Mouse (Mus musculus) heart, adult 2 months (tissue): Measurements from ENCODE around the gene H2-K1. TPM values are rescaled to one million over a fixed set of nuclear protein-coding genes. Genes with fewer than 3 reads are reported as not detected.
"Not testable (repeated sequence)": the region's sequence is repeated elsewhere in the genome, so short reads cannot be mapped to it uniquely, and the experiment has no call there.

ENCODE experiments used
- DNase-seq, 2 experiments: peaks; one replicate each; pipeline ENCODE4 v3.0.0; 2021
- H3K27ac ChIP-seq: fragments of 200-600 bp; 2 replicates; pipeline ENCODE4 v1.8.1; 2022
- H3K27me3 ChIP-seq: fragments of 200-500 bp; 2 replicates; pipeline ENCODE4 v1.6.1; 2012; ENCODE audit warnings: mild to moderate bottlenecking, low read length, inconsistent platforms, mixed read lengths; ENCODE audit not compliant: control insufficient read depth, insufficient read depth
- H3K36me3 ChIP-seq: fragments of 200-500 bp; 2 replicates; pipeline ENCODE4 v1.6.1; 2012; ENCODE audit warnings: low read length, inconsistent platforms; ENCODE audit not compliant: control insufficient read depth, insufficient read depth
- H3K4me1 ChIP-seq: fragments of 200-500 bp; 2 replicates; pipeline ENCODE4 v1.6.1; 2011; ENCODE audit warnings: low read length; ENCODE audit not compliant: control insufficient read depth, insufficient read depth
- H3K4me3 ChIP-seq: fragments of 200-600 bp; 2 replicates; pipeline ENCODE4 v1.8.1; 2022
- H3K79me2 ChIP-seq: fragments of 200-500 bp; replicated peaks from 2 replicates; pipeline ENCODE4 v1.6.1; 2012; ENCODE audit warnings: mild to moderate bottlenecking, inconsistent platforms, low read length, moderate library complexity, mixed read lengths; ENCODE audit not compliant: control insufficient read depth, insufficient read depth
- H3K9ac ChIP-seq: fragments of 200-500 bp; 2 replicates; pipeline ENCODE4 v1.6.1; 2012; ENCODE audit warnings: low read depth, mild to moderate bottlenecking, control low read depth, inconsistent platforms, low read length, mixed read lengths
- CTCF ChIP-seq: fragments of 200-600 bp; IDR thresholded peaks from 2 replicates; pipeline ENCODE4 v1.8.1; 2022; ENCODE audit warnings: antibody characterized with exemption, mild to moderate bottlenecking, moderate library complexity
- EP300 ChIP-seq: fragments of 200-500 bp; IDR thresholded peaks from 2 replicates; pipeline ENCODE4 v1.6.1; 2011; ENCODE audit warnings: low read depth, low read length, control low read depth; ENCODE audit not compliant: insufficient read depth
- POLR2A ChIP-seq: fragments of 200-500 bp; IDR thresholded peaks from 2 replicates; pipeline ENCODE4 v1.6.1; 2011; ENCODE audit warnings: mild to moderate bottlenecking, low read depth, low read length, control low read depth; ENCODE audit not compliant: insufficient read depth
- WGBS: fragments of 180-500 bp; shearing (Covaris S2); methylation state at CpG from one replicate; pipeline ENCODE4 v1.1.7; 2018; 5-methylcytosine and 5-hydroxymethylcytosine counted together
- intact Hi-C: fragments of 180-260 bp; cut with DNase I; formaldehyde crosslinking; loops from one replicate; pipeline ENCODE4 v1.15.1; 2025
- polyA plus RNA-seq: library from polyadenylated mRNA; depleted of rRNA; stranded (reverse); fragments of >200 nt; gene quantifications from 2 replicates; pipeline ENCODE4 v1.2.3, GENCODE M21; 2012
- total RNA-seq, 2 experiments: library from RNA; stranded (reverse); gene quantifications; 2 replicates each; pipeline ENCODE4 v1.2.3; 2021

Gene H2-K1
- total and polyA plus RNA-seq, 3 experiments, result 103 to 1,075 (median 117) TPM

DNA sequence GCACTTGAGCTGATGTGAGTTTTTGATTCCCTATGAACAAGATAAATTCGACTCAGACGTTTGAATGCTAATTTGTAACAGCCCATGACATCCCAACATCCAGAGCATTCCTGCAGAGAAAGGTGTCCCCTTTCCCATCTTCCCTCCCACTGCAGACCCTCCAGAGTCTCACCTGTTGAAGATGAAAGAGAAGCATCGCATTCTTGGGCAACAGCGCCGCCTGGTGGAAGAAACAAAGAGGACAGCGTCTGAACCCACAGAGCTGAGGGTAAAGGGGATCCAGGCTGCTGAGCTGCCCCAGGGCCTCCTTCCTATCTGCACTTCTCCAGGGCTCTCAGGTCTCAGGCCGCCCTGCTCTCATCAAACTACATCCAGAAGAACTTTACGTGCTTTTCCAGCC lies 18.0 kb downstream of the H2-K1 start:
- not testable (repeated sequence) for H3K79me2 ChIP-seq, H3K27me3 ChIP-seq, H3K36me3 ChIP-seq, H3K27ac ChIP-seq, H3K9ac ChIP-seq, H3K4me3 ChIP-seq
- 3% methylated on average over 8 of the region's 8 CpGs for WGBS
- intact Hi-C loops, result loop anchor here (1.0 to 5.0 kb wide), 2 partner anchors 14 to 85 kb away; no protein-coding TSS in a partner anchor
- peaks cover 18% of the 10 kb centered on the region for H3K4me1 ChIP-seq
- TF ChIP-seq CTCF (peak; percentile 88), EP300 (peak; percentile 25; the same call in 1 of the 2 replicates)
- peak; percentile 62 to 80 for DNase-seq

DNA sequence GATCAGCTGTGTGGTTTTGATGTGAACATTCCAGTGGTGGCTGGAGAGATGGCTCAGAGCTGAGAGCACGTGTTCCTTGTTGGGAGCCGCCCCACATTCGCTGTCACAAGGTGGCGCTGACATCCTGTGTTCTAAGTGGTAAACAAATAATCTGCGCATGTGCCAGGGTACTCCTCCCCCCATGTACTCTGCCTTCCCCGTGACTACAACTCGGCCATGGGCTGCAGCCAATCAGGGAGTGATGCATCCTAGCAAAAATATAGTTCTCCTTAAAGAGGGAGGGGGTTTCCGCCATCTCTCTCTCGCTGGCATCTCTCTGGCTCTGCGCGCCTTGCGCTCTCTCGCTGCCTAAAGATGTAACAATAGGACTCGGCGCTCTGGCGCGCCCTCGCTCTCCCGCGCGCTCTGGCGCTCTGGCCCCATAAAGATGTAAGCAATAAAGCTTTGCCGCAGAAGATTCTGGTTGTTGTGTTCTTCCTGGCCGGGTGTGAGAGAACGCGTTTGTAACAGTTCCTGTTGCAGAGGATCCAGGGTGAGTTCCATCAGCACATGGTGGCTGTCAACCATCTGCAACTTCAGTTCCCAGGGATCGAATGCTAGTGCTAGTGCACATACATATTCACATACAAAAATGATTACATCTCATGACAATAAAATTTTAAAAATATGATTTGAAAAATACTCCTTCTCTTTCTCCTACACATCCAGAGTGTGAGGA lies 18.8 kb downstream of the H2-K1 start:
- DNase-seq, result peak; percentile 85 to 91
- H3K27me3 ChIP-seq, H3K79me2 ChIP-seq, H3K36me3 ChIP-seq: not testable (repeated sequence)
- Histone ChIP-seq H3K4me3 (peak overlapping the region; percentile 53), H3K9ac (peak overlapping the region; percentile 64), H3K4me1 (peaks cover 18% of the 10 kb centered on the region), H3K27ac (peak overlapping the region; percentile 78)
- intact Hi-C loops, result loop anchor here (5.0 kb wide), 1 partner anchor 84 kb away; no protein-coding TSS in a partner anchor
- WGBS, result under 1% methylated on average over 27 of the region's 27 CpGs
- TF ChIP-seq CTCF, result peak; percentile 52
- peak; percentile 95; the same call in 1 of the 2 replicates for TF ChIP-seq EP300
- TF ChIP-seq POLR2A, result peak; percentile 73

DNA sequence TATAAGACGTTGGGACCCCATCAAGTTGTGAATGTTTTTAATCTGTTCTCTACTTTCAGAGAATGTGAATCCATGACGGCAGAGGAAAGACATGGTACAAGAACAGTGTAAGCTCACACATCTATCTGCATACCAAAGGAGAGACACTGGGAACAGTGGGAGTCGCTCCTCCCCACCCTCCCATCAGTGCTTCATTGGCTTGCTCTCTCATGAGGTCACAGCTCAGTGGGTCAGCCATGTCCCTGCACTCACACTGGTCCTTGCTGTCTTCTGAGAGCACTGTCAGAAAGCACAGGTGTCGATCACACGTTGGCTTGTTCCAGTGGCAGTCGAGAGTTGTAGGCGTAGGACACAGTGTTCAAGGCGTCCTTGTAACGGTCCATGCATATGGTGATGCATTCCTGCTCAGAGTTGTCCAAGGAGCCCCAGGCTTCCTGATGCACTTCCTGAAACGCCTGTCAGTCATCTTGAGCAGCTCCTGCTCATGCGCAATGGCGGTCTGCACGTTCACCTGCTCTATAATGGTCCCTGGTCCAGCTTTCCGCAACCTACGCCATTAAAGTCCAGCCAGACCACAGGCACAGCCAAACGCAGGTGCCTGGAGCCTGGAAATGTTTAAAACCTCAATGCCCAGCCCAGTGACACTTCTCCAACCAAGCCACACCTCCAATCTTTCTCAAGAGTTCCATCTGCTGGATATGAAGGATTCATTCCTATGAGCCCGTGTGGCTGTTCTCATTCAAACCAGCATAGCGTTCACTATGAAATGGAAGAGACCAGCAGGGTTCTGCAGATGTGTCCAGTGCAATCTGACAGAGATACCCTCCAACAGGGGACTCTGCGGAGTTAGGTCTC lies 19.7 kb downstream of the H2-K1 start:
- H3K36me3 ChIP-seq, result no peaks in the 10 kb centered on the region
- WGBS, result 72% methylated on average over 19 of the region's 19 CpGs
- H3K27me3 ChIP-seq, result no peaks in the 10 kb centered on the region
- H3K27ac ChIP-seq, result peak overlapping the region; percentile 78
- H3K4me3 ChIP-seq, result no peak overlapping the region
- intact Hi-C loops, result loop anchor here (5.0 kb wide), 1 partner anchor 83 kb away; no protein-coding TSS in a partner anchor
- no peak for DNase-seq
- peaks cover 18% of the 10 kb centered on the region for H3K4me1 ChIP-seq
- TF ChIP-seq CTCF, result no peak
- TF ChIP-seq EP300, result no peak
- no peak for TF ChIP-seq POLR2A
- H3K79me2 ChIP-seq, result no peaks in the 10 kb centered on the region
- H3K9ac ChIP-seq, result peak overlapping the region; percentile 20; the same call in 1 of the 2 replicates

DNA sequence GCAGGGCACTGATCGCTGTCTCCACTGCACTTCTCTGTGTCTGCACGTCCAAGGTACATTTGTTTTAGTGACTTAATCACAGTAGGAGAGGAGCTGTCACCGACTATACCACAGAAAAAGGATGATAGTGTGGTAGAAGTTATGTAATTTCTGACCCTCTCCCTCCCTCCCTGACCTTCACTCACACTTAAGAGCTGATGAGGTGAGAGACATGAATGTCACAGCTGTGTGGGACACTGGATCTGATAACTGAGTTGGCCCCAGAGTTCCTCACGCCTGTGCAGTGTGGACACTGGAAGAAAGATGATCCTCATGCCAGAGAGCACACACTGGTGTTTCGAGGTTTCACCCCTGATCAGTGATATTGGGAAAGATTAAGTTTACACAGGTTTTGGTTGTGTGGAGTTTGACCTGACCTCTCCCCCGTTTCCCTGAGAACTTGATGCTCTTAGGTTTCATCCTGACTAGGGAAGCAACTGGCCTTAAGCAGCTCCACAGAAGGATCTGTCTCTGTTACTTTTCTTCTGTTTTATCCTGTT lies 20.6 kb downstream of the H2-K1 start:
- DNase-seq, result no peak
- WGBS, result 77% methylated on average over 6 of the region's 6 CpGs
- TF ChIP-seq CTCF (no peak), EP300 (no peak), POLR2A (no peak)
- peak overlapping the region; percentile 81 for H3K27ac ChIP-seq
- no peaks in the 10 kb centered on the region for H3K36me3 ChIP-seq
- intact Hi-C loops, result loop anchor here (5.0 kb wide), 1 partner anchor 82 kb away; no protein-coding TSS in a partner anchor
- no peaks in the 10 kb centered on the region for H3K79me2 ChIP-seq
- no peak overlapping the region for H3K4me3 ChIP-seq
- H3K9ac ChIP-seq, result no peak overlapping the region
- H3K4me1 ChIP-seq, result peaks cover 18% of the 10 kb centered on the region
- H3K27me3 ChIP-seq, result no peaks in the 10 kb centered on the region

DNA sequence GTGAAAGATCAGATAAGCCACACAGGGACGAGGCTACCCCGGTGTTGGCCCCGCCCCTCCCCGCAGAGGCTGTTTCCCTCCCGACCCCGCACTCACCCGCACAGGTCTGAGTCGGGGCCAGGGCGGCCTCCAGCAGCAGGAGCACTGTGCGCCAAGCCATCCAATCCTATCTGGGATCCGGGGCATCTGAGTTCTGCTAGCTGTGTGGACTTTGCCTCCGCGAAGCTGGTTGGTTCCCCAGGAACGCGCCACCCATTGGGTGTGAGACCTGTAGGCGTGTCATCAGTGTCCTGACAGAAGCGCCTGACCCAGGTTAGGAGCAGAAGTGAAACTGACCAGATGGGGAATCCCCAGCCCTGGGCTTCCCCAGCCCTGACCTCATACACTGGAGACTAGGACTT lies 21.5 kb downstream of the H2-K1 start:
- Histone ChIP-seq H3K79me2 (no peaks in the 10 kb centered on the region), H3K36me3 (no peaks in the 10 kb centered on the region), H3K9ac (peak overlapping the region; percentile 82), H3K4me1 (peaks cover 18% of the 10 kb centered on the region), H3K27ac (peak overlapping the region; percentile 81), H3K4me3 (peak overlapping the region; percentile 66), H3K27me3 (no peaks in the 10 kb centered on the region)
- DNase-seq, result peak; percentile 84 to 91
- no peak for TF ChIP-seq CTCF
- TF ChIP-seq POLR2A, result peak; percentile 91
- peak; percentile 57; the same call in 1 of the 2 replicates for TF ChIP-seq EP300
- under 1% methylated on average over 17 of the region's 17 CpGs for WGBS
- intact Hi-C loops, result no loop called here
